Mouse (Mus musculus): ENCODE data around the gene Ccdc107.
"Not testable (repeated sequence)": the region's sequence is repeated elsewhere in the genome, so short reads cannot be mapped to it uniquely, and the experiment has no call there.

Gene Ccdc107

GRCm38 (mm10) chr4:43483535-43484091 lies 9.1 kb upstream of the Ccdc107 start, which contains the start of gene Sit1:
TSS of gene Sit1 (minus strand) at chr4:43483734.
- no peak for DNase-seq (ENCODE audit: low spot score in 2 of 2)

DNA sequence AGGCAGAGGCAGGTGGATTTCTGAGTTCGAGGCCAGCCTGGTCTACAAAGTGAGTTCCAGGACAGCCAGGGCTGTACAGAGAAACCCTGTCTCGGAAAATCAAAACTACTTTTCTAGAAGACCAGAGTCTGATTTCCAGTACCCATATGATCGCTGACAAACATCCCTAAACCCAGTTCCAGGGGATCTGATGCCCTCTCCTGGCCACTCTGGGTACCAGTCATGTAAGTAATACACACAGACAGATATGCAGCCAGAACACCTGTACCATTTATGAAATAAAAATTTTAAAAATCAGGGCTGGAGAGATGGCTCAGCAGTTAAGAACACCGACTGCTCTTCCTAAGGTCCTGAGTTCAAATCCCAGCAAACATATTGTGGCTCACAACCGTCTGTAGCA lies 7.0 kb upstream of the Ccdc107 start:
- DNase-seq (ENCODE audit: low spot score in 2 of 2) = not testable (repeated sequence)

- no peak for DNase-seq (ENCODE audit: low spot score in 2 of 2)
Measured at GRCm38 (mm10) chr4:43489611-43490010, 3.1 kb upstream of the Ccdc107 start.

DNA sequence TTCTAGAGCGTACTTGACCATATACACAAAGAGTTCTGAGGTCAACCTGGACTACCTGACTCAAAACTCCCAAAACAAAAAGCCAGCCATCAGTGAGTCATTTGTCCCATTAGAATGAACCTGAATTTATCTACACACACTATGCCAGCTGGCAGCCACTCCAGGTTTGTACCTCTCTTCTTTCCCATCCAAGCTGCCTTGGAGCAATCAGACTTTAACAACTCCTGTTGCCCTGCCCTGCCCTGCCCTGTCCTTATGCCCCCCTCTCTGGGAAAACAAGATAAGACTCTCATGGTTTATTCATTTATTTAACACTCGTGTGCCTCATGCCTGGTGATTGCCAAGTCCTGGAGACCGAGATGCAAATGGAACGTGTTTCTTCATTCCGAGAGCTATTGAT lies 1.9 kb upstream of the Ccdc107 start:
- DNase-seq (ENCODE audit: low spot score in 2 of 2) = no peak

DNA sequence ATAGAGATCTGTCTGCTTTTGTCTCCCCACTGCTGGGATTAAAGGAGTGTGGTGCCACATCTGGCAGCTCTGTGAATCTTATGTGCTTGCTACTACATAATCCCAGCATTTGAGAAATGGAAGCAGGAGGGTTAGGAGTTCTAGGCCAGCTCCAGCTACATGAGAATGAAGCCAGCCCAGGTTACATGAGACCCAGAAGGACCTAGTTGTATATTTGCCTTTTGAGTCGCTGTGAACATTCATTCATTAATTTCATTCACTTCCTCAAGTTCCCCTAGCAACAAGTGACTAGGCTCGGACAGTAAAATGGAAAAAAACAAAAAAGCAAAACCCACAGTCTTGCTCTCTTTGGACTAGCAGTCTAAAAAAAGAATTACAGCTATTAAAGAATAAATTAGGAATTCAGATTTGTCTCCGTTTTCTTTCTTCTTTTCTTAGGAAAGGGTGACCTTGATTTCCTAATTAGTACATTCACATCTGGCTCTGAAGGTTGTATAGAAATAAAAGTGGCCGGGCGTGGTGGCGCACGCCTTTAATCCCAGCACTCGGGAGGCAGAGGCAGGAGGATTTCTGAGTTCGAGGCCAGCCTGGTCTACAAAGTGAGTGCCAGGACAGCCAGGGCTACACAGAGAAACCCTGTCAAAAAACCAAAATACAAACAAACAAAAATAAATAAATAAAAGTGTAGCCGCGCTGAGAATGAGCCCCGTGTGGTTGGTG lies 439 bp upstream of the Ccdc107 start:
- DNase-seq (ENCODE audit: low spot score in 2 of 2) = no peak

DNA sequence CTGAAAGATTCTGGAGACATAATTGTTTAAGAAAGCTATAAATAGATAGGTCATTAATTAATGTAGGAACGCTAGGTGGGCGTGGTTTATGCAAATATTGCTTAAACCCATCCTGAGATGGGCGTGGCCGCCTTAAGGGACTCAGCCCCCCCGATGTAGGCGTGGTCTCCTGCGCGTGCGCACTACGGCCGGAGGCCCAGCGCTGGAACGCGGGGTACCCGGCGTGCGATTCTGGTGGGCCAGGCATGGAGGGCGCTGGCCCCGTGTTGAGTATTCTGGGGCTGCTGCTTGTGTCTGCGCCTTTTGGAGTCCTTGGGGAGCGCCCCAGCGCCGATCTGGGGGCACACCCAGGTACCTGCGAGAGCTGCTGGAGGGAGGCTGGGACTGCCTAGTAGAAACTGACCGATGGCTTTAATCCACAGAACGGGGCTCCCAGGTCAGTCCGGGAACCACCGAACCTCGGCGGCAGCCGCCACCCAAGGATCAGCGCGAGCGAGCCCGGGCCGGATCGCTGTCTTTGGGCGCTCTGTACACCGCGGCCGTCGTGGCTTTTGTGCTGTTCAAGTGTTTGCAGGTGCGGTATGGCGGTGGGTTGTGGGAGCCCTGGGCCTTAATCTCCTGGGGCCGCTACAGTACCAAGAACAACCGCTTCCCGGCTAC lies 616 bp downstream of the Ccdc107 start:
- DNase-seq (ENCODE audit: low spot score in 2 of 2) = peak; percentile 93 to 96

GRCm38 (mm10) chr4:43493846-43494240 lies 1.1 kb downstream of the Ccdc107 start:
- DNase-seq (ENCODE audit: low spot score in 2 of 2) = no peak

GRCm38 (mm10) chr4:43496587-43496986 lies 3.9 kb downstream of the Ccdc107 start:
- DNase-seq (ENCODE audit: low spot score in 2 of 2) = no peak

- DNase-seq (ENCODE audit: low spot score in 2 of 2) = no peak
Measured at GRCm38 (mm10) chr4:43497405-43497804, 4.7 kb downstream of the Ccdc107 start.

DNA sequence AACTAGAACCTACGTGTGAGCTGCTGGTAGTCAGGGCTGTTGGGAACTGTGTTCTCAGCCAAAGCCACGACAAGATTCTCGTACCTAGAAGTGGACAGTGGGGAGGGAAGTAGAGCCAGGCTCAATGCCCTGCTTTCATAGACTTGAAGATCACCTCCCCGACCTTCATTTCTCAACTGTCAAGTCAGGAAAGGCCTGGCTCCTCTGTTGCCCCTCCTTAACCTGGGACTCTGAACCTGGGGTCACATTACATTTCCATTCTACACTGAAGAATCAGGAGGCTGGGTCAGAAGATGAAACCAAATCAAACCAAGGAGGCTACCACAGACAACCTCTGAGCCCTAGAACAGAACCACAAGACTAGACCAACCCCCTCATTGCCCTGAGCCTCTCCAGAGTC lies 5.2 kb downstream of the Ccdc107 start:
- DNase-seq (ENCODE audit: low spot score in 2 of 2) = no peak

- DNase-seq (ENCODE audit: low spot score in 2 of 2) = no peak
Measured at GRCm38 (mm10) chr4:43498983-43499382, 6.3 kb downstream of the Ccdc107 start.

- peak in 1 of 2 experiments; percentile 66 for DNase-seq (ENCODE audit: low spot score in 2 of 2)
Measured at GRCm38 (mm10) chr4:43499407-43500333, 7.0 kb downstream of the Ccdc107 start, which contains the start of gene Arhgef39. TSS of gene Arhgef39 (minus strand) at chr4:43499695.

- DNase-seq (ENCODE audit: low spot score in 2 of 2) = no peak
Measured at GRCm38 (mm10) chr4:43503041-43503440, 10.3 kb downstream of the Ccdc107 start.

DNA sequence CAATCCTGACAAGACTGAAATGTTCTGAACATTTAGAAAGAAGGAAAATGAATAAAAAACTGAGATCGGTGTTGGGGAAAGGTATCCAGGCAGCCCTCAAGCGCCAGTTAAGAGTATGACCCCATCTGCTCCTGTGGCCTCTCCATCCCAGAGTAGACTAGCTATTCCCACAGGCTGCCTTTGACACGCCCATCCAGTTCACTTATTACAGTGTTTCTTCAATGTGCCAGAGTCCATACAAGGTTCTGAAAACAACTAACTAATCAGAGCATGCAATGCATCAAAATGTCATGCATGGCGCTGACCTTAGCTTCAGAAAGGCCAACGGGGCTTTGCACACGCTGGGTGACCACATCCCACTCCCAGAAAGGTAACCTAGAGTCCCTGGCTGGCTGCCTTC lies 10.8 kb downstream of the Ccdc107 start:
- DNase-seq (ENCODE audit: low spot score in 2 of 2) = no peak

DNA sequence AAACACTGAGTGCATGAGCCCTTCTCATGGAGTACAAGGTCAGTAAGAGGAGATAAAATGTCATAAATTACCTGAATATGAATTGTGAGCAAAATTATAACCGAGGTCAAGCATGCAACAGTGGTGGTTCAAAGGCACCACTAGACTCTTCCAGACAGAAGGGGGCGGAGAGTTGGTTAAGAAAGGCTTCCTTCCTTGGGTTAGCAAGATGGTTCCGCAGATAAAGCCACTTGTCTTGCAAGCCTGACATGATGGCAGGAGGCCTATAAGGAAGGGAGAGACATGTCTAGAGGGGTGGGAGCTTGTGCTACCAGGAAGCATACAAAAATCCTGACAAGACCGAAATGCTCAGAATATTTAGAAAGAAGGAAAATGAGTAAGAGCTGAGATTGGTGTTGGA lies 11.6 kb downstream of the Ccdc107 start:
- no peak for DNase-seq (ENCODE audit: low spot score in 2 of 2)

DNA sequence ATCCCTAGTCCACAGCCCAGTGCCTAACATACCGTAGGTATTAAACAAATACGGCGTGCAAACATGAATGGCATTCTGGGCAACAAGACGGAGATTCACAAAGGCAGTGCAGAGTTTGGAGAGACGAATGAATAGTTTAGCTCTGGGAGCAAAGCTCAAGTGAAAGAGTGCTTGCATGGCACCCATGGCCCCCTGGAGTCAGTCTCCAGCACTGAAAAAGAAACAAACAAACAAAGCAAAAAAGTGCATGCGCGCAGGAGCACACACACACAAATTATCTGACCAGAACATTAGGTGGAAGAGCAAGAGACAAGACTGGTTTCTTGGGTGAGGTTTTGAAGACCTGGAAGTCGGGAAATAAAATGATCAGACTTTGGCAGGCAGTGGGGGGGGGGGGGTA lies 13.4 kb downstream of the Ccdc107 start:
- no peak for DNase-seq (ENCODE audit: low spot score in 2 of 2)

DNA sequence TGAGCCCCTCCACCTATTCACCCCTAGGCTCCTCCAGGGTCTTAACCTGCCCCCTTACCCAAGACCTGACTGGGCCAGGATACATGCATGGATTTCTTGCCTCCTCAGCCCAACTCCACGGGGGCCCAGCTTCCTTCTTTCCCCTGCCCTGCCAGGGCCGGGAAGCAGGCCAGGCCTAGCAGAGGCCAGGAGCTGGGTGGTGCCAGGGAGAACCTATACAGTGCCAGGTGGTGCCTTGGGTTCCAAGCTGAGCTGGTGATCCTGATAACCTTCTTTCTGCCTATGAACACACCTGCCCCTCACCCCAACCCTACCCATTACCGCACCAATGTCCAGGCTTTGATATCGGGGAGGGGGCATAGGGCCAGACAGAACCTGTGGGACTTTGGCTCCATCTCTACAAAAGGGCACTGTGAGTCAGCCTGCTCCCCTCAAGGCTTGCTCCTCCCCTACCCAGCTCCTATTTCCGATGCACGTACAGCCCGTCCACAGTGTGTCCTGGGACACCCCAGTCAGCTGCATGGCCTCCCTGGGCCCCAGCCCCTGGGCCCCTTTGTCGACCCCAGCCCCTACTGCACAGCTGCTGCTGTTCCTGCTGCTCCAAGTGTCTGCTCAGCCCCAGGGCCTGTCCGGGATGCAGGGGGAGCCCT lies 14.0 kb downstream of the Ccdc107 start, which contains the start of gene Car9:
Gene Car9 (plus strand): TSS at position 431 of the 650 bp plus-strand sequence.
- no peak for DNase-seq (ENCODE audit: low spot score in 2 of 2)

- DNase-seq (ENCODE audit: low spot score in 2 of 2) = no peak
Measured at GRCm38 (mm10) chr4:43507938-43508665, 15.4 kb downstream of the Ccdc107 start.

DNA sequence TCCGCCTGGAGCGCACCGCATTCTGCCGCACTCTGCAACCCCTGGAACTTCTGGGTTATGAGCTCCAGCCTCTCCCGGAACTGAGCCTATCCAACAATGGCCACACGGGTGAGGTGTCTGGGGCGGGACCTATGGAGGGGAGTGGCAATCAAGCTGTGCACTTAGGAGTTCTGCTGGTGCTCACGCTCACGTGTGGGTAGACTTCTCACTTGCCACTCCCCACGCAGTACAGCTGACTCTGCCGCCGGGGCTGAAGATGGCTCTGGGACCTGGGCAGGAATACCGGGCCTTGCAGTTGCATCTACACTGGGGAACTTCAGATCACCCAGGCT lies 15.9 kb downstream of the Ccdc107 start:
- DNase-seq (ENCODE audit: low spot score in 2 of 2) = no peak

DNA sequence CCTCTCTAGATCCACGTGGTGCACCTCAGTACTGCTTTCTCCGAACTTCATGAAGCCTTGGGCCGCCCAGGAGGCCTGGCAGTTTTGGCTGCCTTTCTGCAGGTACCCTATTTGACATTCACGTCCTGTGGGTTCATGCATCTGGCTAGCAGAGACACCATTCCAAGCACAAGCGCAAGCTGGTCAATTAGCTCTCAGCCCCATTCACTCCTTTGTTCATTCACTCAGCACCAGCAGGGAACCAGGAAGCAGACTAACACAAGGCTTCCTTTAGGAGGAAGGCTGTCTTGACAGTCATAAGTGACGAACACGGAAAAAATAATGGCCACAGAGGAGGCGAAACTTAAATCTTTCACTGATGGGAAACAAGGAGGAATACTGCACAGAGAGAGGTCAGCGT lies 16.4 kb downstream of the Ccdc107 start:
- no peak for DNase-seq (ENCODE audit: low spot score in 2 of 2)

Data from frontal cortex, postnatal 14 days (tissue).